Mouse (Mus musculus) olfactory bulb, adult 2 months (tissue): ENCODE data around the gene Hsd17b12. TPM values are rescaled to one million over a fixed set of nuclear protein-coding genes. Genes with fewer than 3 reads are reported as not detected.

Experiments
- H3K27ac ChIP-seq: fragments of 200-500 bp; 2 replicates; pipeline ENCODE4 v1.5.1; 2012; ENCODE audit warnings: low read depth, low read length; ENCODE audit not compliant: insufficient read depth
- H3K4me1 ChIP-seq: fragments of 200-500 bp; 2 replicates; pipeline ENCODE4 v1.6.1; 2012; ENCODE audit warnings: low read length; ENCODE audit not compliant: control insufficient read depth, insufficient read depth
- H3K4me3 ChIP-seq: fragments of 200-500 bp; 2 replicates; pipeline ENCODE4 v1.5.1; 2012; ENCODE audit warnings: mild to moderate bottlenecking, low read depth, low read length, moderate library complexity; ENCODE audit not compliant: insufficient read depth
- CTCF ChIP-seq: fragments of 200-500 bp; IDR thresholded peaks from 2 replicates; pipeline ENCODE4 v1.5.1; 2012; ENCODE audit warnings: low read depth, mild to moderate bottlenecking, low read length, moderate library complexity; ENCODE audit not compliant: insufficient read depth
- POLR2A ChIP-seq: fragments of 200-500 bp; IDR thresholded peaks from 2 replicates; pipeline ENCODE4 v1.6.1; 2012; ENCODE audit warnings: mild to moderate bottlenecking, low read depth, low read length, moderate library complexity; ENCODE audit not compliant: insufficient read depth
- WGBS: fragments of 180-500 bp; shearing (Covaris S2); methylation state at CpG from one replicate; pipeline ENCODE4 v1.1.7; 2018; 5-methylcytosine and 5-hydroxymethylcytosine counted together
- polyA plus RNA-seq: library from polyadenylated mRNA; stranded (reverse); fragments of >200 nt; gene quantifications from 2 replicates; pipeline ENCODE4 v1.2.4, GENCODE M21; 2012; ENCODE audit warnings: low replicate concordance; ENCODE audit not compliant: missing spikeins, insufficient read depth, insufficient read length

Gene Hsd17b12
- polyA plus RNA-seq, 1 experiment, result not detected

DNA sequence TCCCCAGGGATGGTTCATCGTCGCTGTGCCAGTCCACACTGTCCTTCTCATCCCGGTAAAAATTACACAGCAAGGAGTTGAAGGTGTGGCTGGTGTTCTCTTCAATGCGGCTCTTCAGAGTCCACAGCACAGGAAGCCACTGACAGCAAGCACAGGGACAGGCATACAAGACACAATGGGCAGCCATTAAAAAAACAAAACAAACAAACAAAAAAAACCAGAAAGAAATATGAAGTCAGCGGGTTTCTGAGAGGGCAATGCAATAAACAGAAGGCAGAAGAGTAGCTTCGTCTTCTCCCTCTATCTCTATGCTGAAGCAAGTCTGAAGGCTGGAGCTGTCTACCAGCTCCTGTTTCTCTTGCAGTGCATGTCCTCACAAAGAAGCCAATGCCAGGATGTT lies 161.5 kb downstream of the Hsd17b12 start, which contains the start of gene Gm27027:
Gene Gm27027 (minus strand): TSS at position 101 of the 400 bp plus-strand sequence.
- no peak within 1 kb of the TSS for H3K27ac ChIP-seq
- no peak within 1 kb of the TSS for H3K4me3 ChIP-seq
- TF ChIP-seq POLR2A, result no peak
- TF ChIP-seq CTCF, result no peak
- H3K4me1 ChIP-seq, result peaks cover 8% of the 10 kb centered on the region
- WGBS, result 93% methylated on average over 6 of the region's 6 CpGs

DNA sequence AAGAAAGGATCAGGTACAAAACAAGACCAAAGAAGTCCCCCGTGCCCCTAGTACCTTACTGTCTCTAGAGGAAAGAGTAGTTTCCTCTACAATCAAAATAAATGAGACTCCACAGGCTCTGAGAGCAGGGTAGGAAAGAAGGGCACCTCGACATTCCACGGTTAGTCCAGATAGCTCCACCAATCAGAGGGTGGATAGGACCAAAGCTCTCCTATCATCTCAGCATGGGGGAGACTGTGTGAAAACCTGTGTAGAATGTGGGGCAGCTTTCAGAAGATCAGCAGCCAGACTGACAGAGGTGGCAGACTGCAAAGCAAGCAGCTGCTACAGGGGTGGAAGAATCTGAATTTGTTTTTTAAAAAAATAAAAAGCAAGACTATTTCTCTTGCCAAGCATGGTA lies 165.0 kb downstream of the Hsd17b12 start:
- Histone ChIP-seq H3K27ac (peak overlapping the region; percentile 90), H3K4me3 (no peak overlapping the region), H3K4me1 (peaks cover 12% of the 10 kb centered on the region)
- 12% methylated on average over 3 of the region's 3 CpGs for WGBS
- TF ChIP-seq POLR2A (no peak), CTCF (no peak)

DNA sequence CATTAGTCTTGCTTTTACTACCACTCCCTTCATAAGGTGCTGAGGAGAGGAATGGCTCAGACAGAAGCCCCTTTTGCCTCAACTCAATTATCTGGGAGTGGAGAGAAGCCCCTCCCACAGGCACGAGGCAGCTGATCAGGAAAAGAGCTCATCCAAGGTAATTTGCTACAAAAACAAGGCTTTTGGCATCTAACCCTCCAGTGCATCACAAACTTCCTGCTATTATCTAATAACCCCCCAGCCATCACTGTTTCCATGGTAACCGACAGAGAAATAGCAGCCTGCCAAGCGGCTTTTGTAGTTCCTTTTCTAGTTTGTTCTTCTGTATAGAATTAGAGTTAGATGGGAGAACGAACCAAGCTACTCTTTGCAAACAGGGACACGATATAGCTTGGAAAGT lies 165.5 kb downstream of the Hsd17b12 start:
- TF ChIP-seq CTCF (no peak), POLR2A (no peak)
- Histone ChIP-seq H3K27ac (peak overlapping the region; percentile 90), H3K4me3 (no peak overlapping the region), H3K4me1 (peaks cover 12% of the 10 kb centered on the region)
- 8% methylated on average over 5 of the region's 5 CpGs for WGBS

DNA sequence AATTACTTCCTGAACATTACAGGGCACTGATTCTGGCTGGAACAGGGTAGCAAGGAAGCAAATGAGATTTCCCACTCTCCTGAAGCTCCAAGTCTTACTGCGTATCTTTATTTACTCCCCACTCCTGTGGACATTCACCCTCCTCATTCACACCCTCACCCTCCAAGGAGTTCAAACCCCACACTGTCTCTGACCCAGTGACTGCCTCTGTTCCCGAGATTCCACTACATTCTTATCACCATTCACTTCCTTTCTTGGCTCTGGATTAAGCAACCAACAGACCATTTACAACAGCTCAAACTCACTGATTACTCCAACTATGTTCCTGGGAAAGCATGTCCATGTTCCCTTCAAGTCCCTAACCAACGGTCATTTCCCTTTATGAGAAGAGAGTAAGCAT lies 166.4 kb downstream of the Hsd17b12 start:
- Histone ChIP-seq H3K4me1 (peaks cover 12% of the 10 kb centered on the region), H3K27ac (peak overlapping the region; percentile 76), H3K4me3 (no peak overlapping the region)
- TF ChIP-seq CTCF, result no peak
- TF ChIP-seq POLR2A, result no peak
- 71% methylated on average over 3 of the region's 3 CpGs for WGBS

DNA sequence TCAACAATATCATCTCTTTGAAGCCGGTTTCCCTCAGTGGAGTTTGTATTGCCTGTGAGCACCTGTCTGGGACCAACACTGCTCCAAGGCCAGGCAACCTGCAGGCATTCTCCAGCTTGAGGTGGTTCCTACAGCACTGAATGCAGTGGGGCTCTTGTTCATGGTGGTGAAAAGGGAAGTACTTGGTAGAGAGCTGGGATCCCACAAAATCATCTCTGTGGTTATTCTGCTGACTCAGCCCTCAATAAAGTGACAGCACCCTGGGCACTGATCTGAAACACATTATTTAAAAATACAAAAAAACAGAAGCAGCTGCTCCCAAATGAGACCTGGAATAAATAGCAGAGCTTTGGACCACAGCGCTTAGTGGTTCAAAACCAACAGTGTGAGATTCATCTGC lies 169.3 kb downstream of the Hsd17b12 start:
- 85% methylated on average over 2 of the region's 2 CpGs for WGBS
- TF ChIP-seq POLR2A (no peak), CTCF (no peak)
- no peak overlapping the region for H3K27ac ChIP-seq
- no peak overlapping the region for H3K4me3 ChIP-seq
- peaks cover 10% of the 10 kb centered on the region for H3K4me1 ChIP-seq

Other genes with a start within 250 kb of the Hsd17b12 start
- not detected in 2 replicates for gene Gm13889, start 200.8 kb downstream of the Hsd17b12 start, polyA plus RNA-seq
- not detected in 2 replicates for gene Gm27027, start 161.6 kb downstream of the Hsd17b12 start, polyA plus RNA-seq
- gene Alkbh3, start 147.2 kb downstream of the Hsd17b12 start, polyA plus RNA-seq, result not detected in 2 replicates
- gene Ttc17, start 248.7 kb upstream of the Hsd17b12 start, polyA plus RNA-seq, result not detected in 2 replicates